Mouse (Mus musculus) heart, adult 9 months (tissue): ENCODE results near the gene Zglp1.
"Not testable (repeated sequence)": the region's sequence is repeated elsewhere in the genome, so short reads cannot be mapped to it uniquely, and the experiment has no call there.

Source experiments
- DNase-seq, 2 experiments: peaks; one replicate each; pipeline ENCODE4 v3.0.0; 2022; ENCODE audit warnings: low spot score in 2 of 2

Gene Zglp1

GRCm38 (mm10) chr9:21072641-21073040 is 5.7 kb upstream of the Zglp1 start:
- DNase-seq: no peak

- no peak for DNase-seq
Measured at GRCm38 (mm10) chr9:21062928-21063327, 4.0 kb downstream of the Zglp1 start.

GRCm38 (mm10) chr9:21051578-21051977 is 15.3 kb downstream of the Zglp1 start:
- DNase-seq: no peak

GRCm38 (mm10) chr9:21045235-21045634 is 21.7 kb downstream of the Zglp1 start:
- no peak for DNase-seq

- not testable (repeated sequence) for DNase-seq
Measured at GRCm38 (mm10) chr9:21044785-21045184, 22.1 kb downstream of the Zglp1 start.

- no peak for DNase-seq
Measured at GRCm38 (mm10) chr9:21043563-21043962, 23.3 kb downstream of the Zglp1 start.

- no peak for DNase-seq
Measured at GRCm38 (mm10) chr9:21041308-21041707, 25.6 kb downstream of the Zglp1 start.

GRCm38 (mm10) chr9:21039779-21040178 is 27.1 kb downstream of the Zglp1 start:
- DNase-seq: no peak

GRCm38 (mm10) chr9:21037481-21037891 is 29.4 kb downstream of the Zglp1 start:
- peak in 1 of 2 experiments; percentile 35 for DNase-seq

- no peak for DNase-seq
Measured at GRCm38 (mm10) chr9:21036666-21037065, 30.2 kb downstream of the Zglp1 start.

- no peak for DNase-seq
Measured at GRCm38 (mm10) chr9:21036161-21036560, 30.7 kb downstream of the Zglp1 start.

- DNase-seq: no peak
Measured at GRCm38 (mm10) chr9:21035586-21035985, 31.3 kb downstream of the Zglp1 start.

GRCm38 (mm10) chr9:21034481-21035085 is 32.3 kb downstream of the Zglp1 start:
- no peak for DNase-seq

GRCm38 (mm10) chr9:21033136-21033535 is 33.8 kb downstream of the Zglp1 start:
- peak; percentile 81 to 88 for DNase-seq

GRCm38 (mm10) chr9:21032491-21032890 is 34.4 kb downstream of the Zglp1 start:
- no peak for DNase-seq

- no peak for DNase-seq
Measured at GRCm38 (mm10) chr9:21031896-21032351, 35.0 kb downstream of the Zglp1 start, which contains the start of gene Icam5. TSS of gene Icam5 (plus strand) at chr9:21032073.

GRCm38 (mm10) chr9:21031251-21031895 is 35.5 kb downstream of the Zglp1 start:
- DNase-seq: peak; percentile 71 to 74

GRCm38 (mm10) chr9:21030781-21031250 is 36.1 kb downstream of the Zglp1 start:
- peak; percentile 90 to 91 for DNase-seq

GRCm38 (mm10) chr9:21030055-21030600 is 36.8 kb downstream of the Zglp1 start:
- no peak for DNase-seq

GRCm38 (mm10) chr9:21029291-21030054 is 37.4 kb downstream of the Zglp1 start, which contains the start of gene Icam4:
TSS of gene Icam4 (plus strand) at chr9:21029373.
- DNase-seq: peak; percentile 82 to 83

GRCm38 (mm10) chr9:21028560-21029110 is 38.3 kb downstream of the Zglp1 start:
- no peak for DNase-seq
